Mouse (Mus musculus) neural tube, embryonic 13.5 days (tissue): Measurements from ENCODE around the gene Angpt4. TPM values are rescaled to one million over a fixed set of nuclear protein-coding genes. Genes with fewer than 3 reads are reported as not detected.
A peak's percentile ranks its signal among the peaks of the same experiment; 100 is the strongest.

Source experiments
- ATAC-seq: fragments of 200-750 bp; cut with Nextera tagmentation; 2 replicates; pipeline ENCODE4 v1.8.0; 2017; ENCODE audit warnings: low read depth, mild to moderate bottlenecking, moderate TSS enrichment, moderate library complexity
- H3K27ac ChIP-seq: fragments of 300-500 bp; sonication (generic); replicated peaks from 2 replicates; pipeline ENCODE4 v1.5.1; 2015; ENCODE audit warnings: moderate library complexity, mild to moderate bottlenecking, inconsistent platforms
- H3K27me3 ChIP-seq: fragments of 300-500 bp; sonication (generic); 2 replicates; pipeline ENCODE4 v1.6.1; 2015; ENCODE audit warnings: mild to moderate bottlenecking, inconsistent platforms
- H3K36me3 ChIP-seq: fragments of 300-500 bp; sonication (generic); 2 replicates; pipeline ENCODE4 v1.6.1; 2015; ENCODE audit warnings: mild to moderate bottlenecking, inconsistent platforms
- H3K4me1 ChIP-seq: fragments of 300-500 bp; sonication (generic); replicated peaks from 2 replicates; pipeline ENCODE4 v1.6.1; 2015; ENCODE audit warnings: inconsistent platforms
- H3K4me2 ChIP-seq: fragments of 300-500 bp; sonication (generic); 2 replicates; pipeline ENCODE4 v1.6.1; 2015; ENCODE audit warnings: inconsistent platforms, mild to moderate bottlenecking, moderate library complexity
- H3K4me3 ChIP-seq: fragments of 300-500 bp; sonication (generic); 2 replicates; pipeline ENCODE4 v1.5.1; 2015; ENCODE audit warnings: mild to moderate bottlenecking, inconsistent platforms
- H3K9ac ChIP-seq: fragments of 300-500 bp; sonication (generic); 2 replicates; pipeline ENCODE4 v1.6.1; 2015; ENCODE audit warnings: moderate library complexity, mild to moderate bottlenecking, inconsistent platforms
- H3K9me3 ChIP-seq: fragments of 300-500 bp; sonication (generic); 2 replicates; pipeline ENCODE4 v1.6.1; 2016; ENCODE audit warnings: inconsistent platforms
- WGBS: fragments of 180-500 bp; shearing (Covaris S2); methylation state at CpG from one replicate; pipeline ENCODE4 v1.1.7; 2015; 5-methylcytosine and 5-hydroxymethylcytosine counted together
- polyA plus RNA-seq: library from polyadenylated mRNA; unstranded; fragments of >200 nt; fragmentation: Nextera tagmentation; extraction: Ambion mirVana; gene quantifications from 2 replicates; pipeline ENCODE4 v1.2.1, GENCODE M21; 2015

Gene Angpt4
- polyA plus RNA-seq, 1 experiment from 2014 or later: 0.63 TPM

DNA sequence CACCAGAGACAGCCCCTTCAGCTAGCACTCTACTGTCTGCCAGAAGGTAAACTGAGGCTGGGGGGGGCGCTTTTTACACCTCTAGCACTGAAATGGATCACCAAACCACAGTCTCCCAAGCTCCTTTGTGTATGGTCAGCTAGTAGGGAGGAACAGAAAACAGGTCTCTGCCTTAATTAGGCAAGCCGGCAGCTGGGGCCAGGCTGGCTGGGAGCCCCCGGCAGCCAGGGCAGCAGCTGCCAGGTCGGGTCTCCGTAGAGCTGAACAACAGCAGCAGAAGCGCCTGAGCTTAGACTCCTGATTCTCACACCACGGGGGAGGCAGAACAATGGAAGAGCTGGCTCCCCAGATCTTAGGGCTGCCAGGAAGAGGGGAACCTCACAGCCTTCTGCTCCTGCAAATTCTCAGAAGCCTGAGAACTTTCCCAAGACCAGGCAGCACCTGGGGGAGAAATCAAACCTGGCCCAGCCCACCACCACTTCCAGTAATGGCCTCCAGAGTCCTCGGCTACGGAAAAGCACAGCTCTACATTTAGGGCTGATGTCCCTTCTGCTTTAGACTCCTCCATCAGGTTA, 56.3 kb downstream of the Angpt4 start:
- Histone ChIP-seq H3K36me3 (0 out of 2 replicates have a peak, but pooled peaks cover 11% of the 10 kb centered on the region), H3K9me3 (no peaks in the 10 kb centered on the region), H3K4me1 (peaks cover 87% of the 10 kb centered on the region), H3K27me3 (no peaks in the 10 kb centered on the region), H3K4me2 (peak overlapping the region; percentile 77), H3K4me3 (peak overlapping the region; percentile 18), H3K9ac (peak overlapping the region; percentile 61), H3K27ac (peak overlapping the region; percentile 91)
- 10% methylated on average over 9 of the region's 9 CpGs for whole genome bisulfite sequencing
- ATAC-seq: no peak

GRCm38 (mm10) chr2:151967792-151968191, 56.8 kb downstream of the Angpt4 start:
- Histone ChIP-seq H3K9me3 (no peaks in the 10 kb centered on the region), H3K27me3 (no peaks in the 10 kb centered on the region), H3K4me2 (peak overlapping the region; percentile 77), H3K4me3 (peak overlapping the region; percentile 18), H3K27ac (peak overlapping the region; percentile 91), H3K36me3 (0 out of 2 replicates have a peak, but pooled peaks cover 11% of the 10 kb centered on the region), H3K4me1 (peaks cover 88% of the 10 kb centered on the region), H3K9ac (peak overlapping the region; percentile 61)
- no peak for ATAC-seq
- 73% methylated on average over 2 of the region's 2 CpGs for WGBS

GRCm38 (mm10) chr2:151968451-151968850, 57.4 kb downstream of the Angpt4 start:
- peaks cover 88% of the 10 kb centered on the region for H3K4me1 ChIP-seq

DNA sequence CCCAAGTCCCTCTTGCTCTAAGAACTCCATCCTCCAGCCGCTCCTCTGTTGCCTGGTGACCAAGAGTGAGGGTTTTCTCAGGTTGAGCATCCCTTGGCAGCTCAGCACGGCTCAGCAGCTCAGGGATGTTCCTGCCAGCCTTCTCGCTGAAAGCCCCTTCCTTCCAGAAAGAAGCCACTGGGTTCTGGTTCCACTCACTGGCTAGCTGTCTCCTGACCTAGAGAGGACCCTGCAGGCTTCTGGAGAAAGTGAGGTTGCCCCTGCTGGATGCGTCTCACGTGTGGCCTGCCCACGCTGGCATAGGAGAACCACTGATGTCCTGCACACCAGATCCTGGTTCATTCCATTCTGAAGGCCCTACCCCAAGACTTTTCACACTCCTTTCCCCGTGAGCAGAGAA, 58.0 kb downstream of the Angpt4 start:
- Histone ChIP-seq H3K27me3 (no peaks in the 10 kb centered on the region), H3K36me3 (0 out of 2 replicates have a peak, but pooled peaks cover 11% of the 10 kb centered on the region), H3K9ac (peak overlapping the region; percentile 41; the same call in 1 of the 2 replicates), H3K4me1 (peaks cover 88% of the 10 kb centered on the region), H3K9me3 (no peaks in the 10 kb centered on the region), H3K4me3 (peak overlapping the region; percentile 48), H3K4me2 (peak overlapping the region; percentile 77), H3K27ac (peak overlapping the region; percentile 91; the same call in 1 of the 2 replicates)
- ATAC-seq: no peak
- WGBS: 86% methylated on average over 7 of the region's 7 CpGs

More at GRCm38 (mm10) chr2:151968451-151968850, 57.4 kb downstream of the Angpt4 start:
- Histone ChIP-seq H3K27me3 (no peaks in the 10 kb centered on the region), H3K9ac (no peak overlapping the region), H3K36me3 (0 out of 2 replicates have a peak, but pooled peaks cover 11% of the 10 kb centered on the region), H3K27ac (peak overlapping the region; percentile 91), H3K4me2 (peak overlapping the region; percentile 77), H3K9me3 (no peaks in the 10 kb centered on the region), H3K4me3 (peak overlapping the region; percentile 48)
- WGBS: 58% methylated on average over 8 of the region's 8 CpGs
- ATAC-seq: no peak

DNA sequence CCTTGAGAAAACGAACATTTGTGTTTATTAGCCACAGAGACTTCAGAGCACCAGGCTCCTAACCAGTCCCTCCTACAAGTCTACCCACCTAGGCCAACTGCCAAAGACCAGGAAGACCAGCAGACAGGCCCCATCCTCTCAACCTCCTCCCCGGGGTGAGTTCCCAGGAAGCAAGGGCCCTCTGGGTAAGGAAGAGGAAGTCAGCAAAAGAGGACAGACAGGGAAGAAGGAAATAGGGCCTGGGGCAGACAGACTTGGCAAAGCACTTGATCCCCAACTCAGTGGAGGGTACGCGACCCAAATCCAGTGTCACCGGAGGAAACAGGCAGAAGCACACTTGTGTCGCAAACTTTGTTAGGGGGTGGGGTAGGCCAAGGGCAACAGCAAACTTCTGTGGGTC, 58.4 kb downstream of the Angpt4 start:
- Histone ChIP-seq H3K36me3 (0 out of 2 replicates have a peak, but pooled peaks cover 11% of the 10 kb centered on the region), H3K4me2 (peak overlapping the region; percentile 77), H3K9me3 (no peaks in the 10 kb centered on the region), H3K27ac (no peak overlapping the region), H3K27me3 (0 out of 2 replicates have a peak, but pooled peaks cover 3% of the 10 kb centered on the region), H3K4me3 (peak overlapping the region; percentile 48), H3K9ac (peak overlapping the region; percentile 86), H3K4me1 (peaks cover 88% of the 10 kb centered on the region)
- no peak for ATAC-seq
- WGBS: 88% methylated on average over 6 of the region's 6 CpGs

GRCm38 (mm10) chr2:151970191-151971172, 59.5 kb downstream of the Angpt4 start:
- peak overlapping the region; percentile 93 for H3K27ac ChIP-seq
- H3K9me3 ChIP-seq: no peaks in the 10 kb centered on the region
- H3K36me3 ChIP-seq: 0 out of 2 replicates have a peak, but pooled peaks cover 11% of the 10 kb centered on the region
- peak overlapping the region; percentile 86 for H3K9ac ChIP-seq
- WGBS: 45% methylated on average over 53 of the region's 53 CpGs
- H3K4me3 ChIP-seq: peak overlapping the region; percentile 48
- peak; percentile 85 for ATAC-seq
- peak overlapping the region; percentile 77 for H3K4me2 ChIP-seq
- peaks cover 85% of the 10 kb centered on the region for H3K4me1 ChIP-seq
- H3K27me3 ChIP-seq: 0 out of 2 replicates have a peak, but pooled peaks cover 3% of the 10 kb centered on the region

DNA sequence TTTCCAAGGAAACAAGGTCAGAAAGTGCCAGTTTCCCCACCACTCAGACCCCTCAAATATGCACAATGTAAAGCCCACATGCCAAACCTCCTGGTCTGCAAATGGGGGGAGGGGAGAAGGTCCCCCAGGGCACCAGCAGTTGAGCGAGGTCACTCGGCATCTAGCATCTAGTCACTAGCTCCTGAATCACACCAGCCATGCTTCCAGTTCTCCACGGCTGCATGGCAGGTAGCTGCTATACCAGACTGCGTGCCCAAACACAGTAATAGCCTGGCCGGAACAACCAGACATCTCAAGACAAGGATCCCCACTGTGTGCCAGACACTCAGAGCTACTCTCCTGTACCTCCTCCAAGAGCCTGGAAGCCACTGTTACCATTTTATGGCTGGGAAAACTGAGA, 60.7 kb downstream of the Angpt4 start:
- 84% methylated on average over 5 of the region's 5 CpGs for WGBS

DNA sequence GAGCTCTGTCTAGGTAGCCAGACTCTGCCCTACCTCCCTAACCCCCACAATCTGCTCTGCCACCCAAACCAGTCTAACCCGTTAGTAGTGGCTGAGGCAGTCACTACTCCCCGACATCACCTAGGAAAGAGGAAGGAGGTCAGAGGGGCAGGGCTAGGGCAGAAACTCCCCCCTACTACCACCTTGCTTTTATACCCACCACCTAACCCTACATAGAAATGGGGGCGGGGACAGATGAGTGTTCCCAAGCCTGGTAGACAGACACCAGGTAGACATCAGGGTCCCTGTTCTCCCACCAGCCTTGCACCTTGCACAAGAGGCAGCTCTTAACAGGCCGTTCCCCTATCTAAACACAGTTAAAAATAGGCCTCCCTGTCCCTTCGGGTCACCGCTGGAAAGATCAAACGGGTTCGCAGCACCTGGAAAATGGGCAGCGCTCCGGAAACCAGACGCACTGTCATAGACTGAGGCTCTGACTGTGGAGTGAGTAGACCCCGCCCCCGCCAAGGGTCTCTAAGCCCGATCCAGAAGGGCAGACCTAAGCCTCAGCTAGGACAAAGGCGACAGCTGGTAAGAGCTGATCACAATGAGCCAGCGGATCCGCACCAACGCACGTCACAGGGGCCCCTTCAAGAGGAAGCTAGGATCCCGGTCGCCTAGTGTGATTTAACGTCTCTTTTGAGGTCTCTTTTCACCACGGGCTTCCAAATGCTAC, 62.0 kb downstream of the Angpt4 start:
- Histone ChIP-seq H3K4me2 (peak overlapping the region; percentile 54), H3K36me3 (0 out of 2 replicates have a peak, but pooled peaks cover 11% of the 10 kb centered on the region), H3K27ac (peak overlapping the region; percentile 74), H3K4me3 (peak overlapping the region; percentile 28), H3K27me3 (0 out of 2 replicates have a peak, but pooled peaks cover 3% of the 10 kb centered on the region), H3K4me1 (peaks cover 75% of the 10 kb centered on the region), H3K9ac (peak overlapping the region; percentile 56), H3K9me3 (no peaks in the 10 kb centered on the region)
- WGBS: 15% methylated on average over 23 of the region's 23 CpGs
- peak; percentile 29; the same call in 1 of the 2 replicates for ATAC-seq

More for the DNA sequence above, 60.7 kb downstream of the Angpt4 start:
- H3K27me3 ChIP-seq: 0 out of 2 replicates have a peak, but pooled peaks cover 3% of the 10 kb centered on the region
- H3K4me3 ChIP-seq: no peak overlapping the region
- 0 out of 2 replicates have a peak overlapping the region, but pooled peaks have one; percentile 93 for H3K27ac ChIP-seq
- no peak for ATAC-seq
- H3K36me3 ChIP-seq: 0 out of 2 replicates have a peak, but pooled peaks cover 11% of the 10 kb centered on the region
- H3K4me2 ChIP-seq: no peak overlapping the region
- no peaks in the 10 kb centered on the region for H3K9me3 ChIP-seq
- H3K9ac ChIP-seq: no peak overlapping the region
- peaks cover 76% of the 10 kb centered on the region for H3K4me1 ChIP-seq

DNA sequence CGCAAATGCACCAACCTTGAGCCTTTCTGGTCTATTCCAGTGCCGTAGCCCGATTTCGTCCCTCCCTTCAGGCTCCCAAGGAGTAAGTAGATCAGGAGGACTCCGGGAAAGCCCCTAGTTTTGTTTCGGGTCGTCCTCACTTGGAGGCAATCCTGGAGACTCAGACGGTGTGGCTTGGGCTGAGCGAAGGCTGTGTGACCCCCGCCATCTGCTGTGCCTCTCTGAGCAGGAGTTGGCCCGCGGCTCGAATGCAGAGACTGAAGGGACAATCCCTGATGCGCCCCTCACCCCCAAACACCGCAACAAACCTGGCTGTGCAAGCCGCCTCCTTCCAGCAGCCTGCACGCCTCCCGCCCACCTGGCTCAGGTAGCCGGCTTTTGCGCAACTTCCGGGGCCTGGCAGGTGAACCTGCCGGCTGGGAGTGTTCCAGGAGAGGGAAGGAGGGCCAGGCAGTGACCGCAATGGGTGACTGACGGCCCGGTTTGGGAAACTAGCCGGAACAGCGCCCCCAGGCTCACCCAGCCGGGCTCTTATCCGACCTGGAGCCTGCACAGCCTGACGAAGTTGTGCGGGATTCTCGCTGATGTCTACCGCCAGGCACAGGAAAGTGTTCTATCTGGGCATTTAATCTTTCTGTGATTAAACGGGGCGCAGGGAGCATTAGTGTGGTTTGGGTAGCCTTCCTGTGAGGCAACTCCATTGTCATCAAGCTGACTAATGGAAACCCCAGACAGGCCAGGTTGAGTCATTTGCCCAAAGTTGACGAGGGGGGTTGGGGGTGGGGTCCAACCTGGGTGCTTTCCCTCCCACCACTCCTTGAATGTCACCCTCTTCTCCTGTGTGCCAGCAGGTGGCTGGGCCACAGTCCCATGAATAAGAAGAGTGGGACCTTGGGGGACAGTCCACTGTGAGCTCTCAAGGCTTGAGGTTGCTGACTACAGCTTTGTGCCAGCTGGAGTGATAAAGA, 62.9 kb downstream of the Angpt4 start:
- Histone ChIP-seq H3K27ac (peak overlapping the region; percentile 74), H3K4me2 (peak overlapping the region; percentile 54), H3K9ac (peak overlapping the region; percentile 56), H3K4me1 (peaks cover 75% of the 10 kb centered on the region), H3K27me3 (0 out of 2 replicates have a peak, but pooled peaks cover 3% of the 10 kb centered on the region), H3K36me3 (0 out of 2 replicates have a peak, but pooled peaks cover 8% of the 10 kb centered on the region), H3K9me3 (no peaks in the 10 kb centered on the region), H3K4me3 (peak overlapping the region; percentile 28)
- no peak for ATAC-seq
- WGBS: 5% methylated on average over 36 of the region's 36 CpGs

DNA sequence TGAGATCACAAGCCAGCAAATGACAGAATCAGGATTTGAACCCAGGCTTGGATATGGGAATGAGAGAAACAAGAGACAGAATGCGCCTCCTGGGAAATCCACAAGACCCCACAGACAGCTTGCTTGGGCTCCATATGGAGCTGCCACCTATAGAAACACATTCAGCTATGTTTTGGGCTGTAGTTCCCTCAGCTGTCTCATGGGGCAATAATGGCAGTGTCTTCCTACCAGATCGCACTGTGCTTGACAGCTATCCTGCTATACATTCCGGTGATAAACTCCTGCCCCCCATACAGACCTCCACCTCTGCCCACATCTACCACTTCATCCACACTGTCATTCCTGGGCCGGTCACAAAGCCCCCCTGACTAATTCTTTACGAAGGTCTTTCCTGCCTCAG, 64.3 kb downstream of the Angpt4 start:
- Histone ChIP-seq H3K27ac (no peak overlapping the region), H3K9me3 (no peaks in the 10 kb centered on the region), H3K27me3 (0 out of 2 replicates have a peak, but pooled peaks cover 3% of the 10 kb centered on the region), H3K4me2 (no peak overlapping the region), H3K4me3 (no peak overlapping the region), H3K4me1 (peaks cover 72% of the 10 kb centered on the region), H3K9ac (no peak overlapping the region), H3K36me3 (no peaks in the 10 kb centered on the region)
- ATAC-seq: no peak
- 85% methylated on average over 5 of the region's 5 CpGs for WGBS
